Mouse (Mus musculus): ENCODE data around the gene Capn15. TPM values are rescaled to one million over a fixed set of nuclear protein-coding genes. Genes with fewer than 3 reads are reported as not detected.

Gene Capn15
- total and polyA plus RNA-seq, 3 experiments: 6.1 to 15.5 (median 7.4) TPM

DNA sequence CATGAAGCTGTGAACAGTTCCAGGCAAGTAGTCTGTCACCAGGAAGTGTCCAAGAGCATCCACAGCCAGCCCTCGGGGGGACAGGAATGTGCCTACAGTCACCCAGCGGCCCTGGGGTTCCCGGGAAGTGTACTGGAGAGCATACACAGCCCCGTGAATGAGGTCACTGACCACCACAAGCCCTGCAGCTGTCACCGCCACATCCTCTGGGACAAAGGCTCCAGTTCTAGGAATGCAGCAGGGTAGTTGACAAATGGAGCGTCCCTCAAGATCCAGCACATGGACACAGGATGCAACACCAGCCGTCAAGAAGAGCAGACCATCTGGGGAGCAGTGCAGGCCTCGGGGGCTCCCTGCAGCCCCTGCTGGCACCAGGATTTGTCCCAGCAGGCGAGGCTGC lies 41.8 kb downstream of the Capn15 start:
- no peak overlapping the region for H3K9ac ChIP-seq (ENCODE audit: low read depth, low read length)
- H3K4me1 ChIP-seq (ENCODE audit: control insufficient read depth, insufficient read depth, low read length): peaks cover 5% of the 10 kb centered on the region
- no peaks in the 10 kb centered on the region for H3K27me3 ChIP-seq (ENCODE audit: control insufficient read depth, insufficient read depth, low read length)
- no peak overlapping the region for H3K27ac ChIP-seq
- no peak for TF ChIP-seq POLR2A (IDR thresholded peaks at IDR 0.05; ENCODE audit: insufficient read depth, low read depth, low read length)
- TF ChIP-seq CTCF (IDR thresholded peaks at IDR 0.05): no peak
- TF ChIP-seq EP300 (IDR thresholded peaks at IDR 0.05; ENCODE audit: insufficient read depth, low read depth, low read length): no peak
- H3K4me3 ChIP-seq: no peak overlapping the region
- 72% methylated on average over 9 of the region's 9 CpGs for WGBS
- no peak for DNase-seq
- no peaks in the 10 kb centered on the region for H3K36me3 ChIP-seq (ENCODE audit: control insufficient read depth, insufficient read depth, low read length)
- no peaks in the 10 kb centered on the region for H3K79me2 ChIP-seq (replicated peaks; ENCODE audit: control insufficient read depth, insufficient read depth, low read length)
- intact Hi-C loops (cut with DNase I): loop anchor here (5.0 kb wide), 1 partner anchor 51 kb away; no protein-coding TSS in a partner anchor

DNA sequence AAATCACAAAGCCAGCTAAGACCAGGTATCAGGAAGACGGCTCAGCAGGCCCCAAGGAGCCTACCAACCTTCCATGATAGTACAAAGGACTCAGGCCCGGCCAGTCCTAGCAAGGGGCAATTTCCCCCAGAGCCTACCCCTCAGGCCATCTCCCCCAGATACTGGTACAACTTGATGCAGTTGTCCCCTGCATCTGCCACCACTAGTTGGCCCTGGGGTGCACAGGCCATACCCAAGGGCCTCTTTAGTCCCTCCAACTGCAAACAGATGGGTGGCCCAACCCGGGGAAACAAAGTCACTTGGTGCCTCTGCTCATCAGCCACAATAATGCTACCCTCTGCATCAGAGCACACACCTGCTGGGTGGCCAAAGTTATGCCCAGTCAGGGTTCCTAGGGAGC lies 42.4 kb downstream of the Capn15 start:
- H3K27ac ChIP-seq: no peak overlapping the region
- no peak for DNase-seq
- H3K79me2 ChIP-seq (replicated peaks; ENCODE audit: control insufficient read depth, insufficient read depth, low read length): no peaks in the 10 kb centered on the region
- H3K4me3 ChIP-seq: no peak overlapping the region
- WGBS: 84% methylated on average over 3 of the region's 3 CpGs
- no peaks in the 10 kb centered on the region for H3K36me3 ChIP-seq (ENCODE audit: control insufficient read depth, insufficient read depth, low read length)
- intact Hi-C loops (cut with DNase I): loop anchor here (5.0 kb wide), 1 partner anchor 51 kb away; no protein-coding TSS in a partner anchor
- no peak overlapping the region for H3K9ac ChIP-seq (ENCODE audit: low read depth, low read length)
- H3K27me3 ChIP-seq (ENCODE audit: control insufficient read depth, insufficient read depth, low read length): no peaks in the 10 kb centered on the region
- TF ChIP-seq EP300 (IDR thresholded peaks at IDR 0.05; ENCODE audit: insufficient read depth, low read depth, low read length): no peak
- TF ChIP-seq CTCF (IDR thresholded peaks at IDR 0.05): no peak
- no peak for TF ChIP-seq POLR2A (IDR thresholded peaks at IDR 0.05; ENCODE audit: insufficient read depth, low read depth, low read length)
- peaks cover 5% of the 10 kb centered on the region for H3K4me1 ChIP-seq (ENCODE audit: control insufficient read depth, insufficient read depth, low read length)

DNA sequence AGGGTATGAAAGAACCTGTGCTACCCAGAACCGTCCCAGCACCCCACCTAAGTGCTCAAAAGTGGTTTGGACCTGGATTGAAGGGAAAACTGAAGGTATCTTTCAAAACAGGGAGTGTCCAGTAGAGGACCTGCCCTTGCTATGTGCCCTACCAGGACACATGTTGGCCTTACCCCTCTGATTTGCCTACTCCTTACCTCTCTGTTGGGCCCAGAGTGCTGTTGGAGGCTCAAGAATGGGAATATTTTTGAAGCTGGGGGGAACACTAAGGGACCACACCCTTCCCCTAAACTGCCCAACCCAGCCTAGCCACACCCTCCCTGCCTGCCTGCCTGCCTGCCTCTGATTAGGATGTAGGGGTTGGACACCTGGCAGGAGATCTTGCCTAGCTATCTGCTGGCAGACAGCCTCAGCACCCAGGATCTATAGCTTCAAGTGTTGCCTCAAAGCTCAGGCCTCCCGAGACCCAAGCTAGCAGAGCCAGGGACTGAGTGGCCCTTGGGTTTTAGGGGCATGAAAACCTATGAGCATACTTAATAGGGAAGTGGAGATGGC lies 42.9 kb downstream of the Capn15 start:
- no peaks in the 10 kb centered on the region for H3K79me2 ChIP-seq (replicated peaks; ENCODE audit: control insufficient read depth, insufficient read depth, low read length)
- H3K27me3 ChIP-seq (ENCODE audit: control insufficient read depth, insufficient read depth, low read length): no peaks in the 10 kb centered on the region
- intact Hi-C loops (cut with DNase I): loop anchor here (5.0 kb wide), 1 partner anchor 50 kb away; no protein-coding TSS in a partner anchor
- TF ChIP-seq POLR2A (IDR thresholded peaks at IDR 0.05; ENCODE audit: insufficient read depth, low read depth, low read length) (no peak), EP300 (IDR thresholded peaks at IDR 0.05; ENCODE audit: insufficient read depth, low read depth, low read length) (no peak), CTCF (IDR thresholded peaks at IDR 0.05) (no peak)
- WGBS: 69% methylated on average over 2 of the region's 2 CpGs
- no peak overlapping the region for H3K9ac ChIP-seq (ENCODE audit: low read depth, low read length)
- H3K4me3 ChIP-seq: no peak overlapping the region
- H3K27ac ChIP-seq: 0 out of 2 replicates have a peak overlapping the region, but pooled peaks have one; percentile 9
- no peak for DNase-seq
- peaks cover 5% of the 10 kb centered on the region for H3K4me1 ChIP-seq (ENCODE audit: control insufficient read depth, insufficient read depth, low read length)
- no peaks in the 10 kb centered on the region for H3K36me3 ChIP-seq (ENCODE audit: control insufficient read depth, insufficient read depth, low read length)

GRCm38 (mm10) chr17:25941511-25942241 lies 43.9 kb downstream of the Capn15 start:
- intact Hi-C loops (cut with DNase I): loop anchor here (2.0 to 5.0 kb wide), 3 partner anchors 21 to 49 kb away; no protein-coding TSS in a partner anchor
- no peak for TF ChIP-seq CTCF (IDR thresholded peaks at IDR 0.05)
- TF ChIP-seq POLR2A (IDR thresholded peaks at IDR 0.05; ENCODE audit: insufficient read depth, low read depth, low read length): peak; percentile 69
- Histone ChIP-seq H3K79me2 (replicated peaks; ENCODE audit: control insufficient read depth, insufficient read depth, low read length) (no peaks in the 10 kb centered on the region), H3K4me3 (peak overlapping the region; percentile 74), H3K27ac (peak overlapping the region; percentile 79), H3K27me3 (ENCODE audit: control insufficient read depth, insufficient read depth, low read length) (no peaks in the 10 kb centered on the region), H3K4me1 (ENCODE audit: control insufficient read depth, insufficient read depth, low read length) (peaks cover 5% of the 10 kb centered on the region), H3K36me3 (ENCODE audit: control insufficient read depth, insufficient read depth, low read length) (no peaks in the 10 kb centered on the region), H3K9ac (ENCODE audit: low read depth, low read length) (peak overlapping the region; percentile 92)
- 3% methylated on average over 54 of the region's 54 CpGs for WGBS
- DNase-seq: peak; percentile 86 to 90

GRCm38 (mm10) chr17:25934526-25934925 lies 51.1 kb downstream of the Capn15 start:
- TF ChIP-seq POLR2A (IDR thresholded peaks at IDR 0.05; ENCODE audit: insufficient read depth, low read depth, low read length) (no peak), EP300 (IDR thresholded peaks at IDR 0.05; ENCODE audit: insufficient read depth, low read depth, low read length) (no peak), CTCF (IDR thresholded peaks at IDR 0.05) (no peak)
- no peaks in the 10 kb centered on the region for H3K27me3 ChIP-seq (ENCODE audit: control insufficient read depth, insufficient read depth, low read length)
- WGBS: 45% methylated on average over 1 of the region's 1 CpGs
- intact Hi-C loops (cut with DNase I): no loop called here
- DNase-seq: peak in 1 of 2 experiments; percentile 26
- no peaks in the 10 kb centered on the region for H3K36me3 ChIP-seq (ENCODE audit: control insufficient read depth, insufficient read depth, low read length)
- H3K4me3 ChIP-seq: no peak overlapping the region
- no peak overlapping the region for H3K27ac ChIP-seq
- H3K9ac ChIP-seq (ENCODE audit: low read depth, low read length): no peak overlapping the region
- no peaks in the 10 kb centered on the region for H3K4me1 ChIP-seq (ENCODE audit: control insufficient read depth, insufficient read depth, low read length)
- no peaks in the 10 kb centered on the region for H3K79me2 ChIP-seq (replicated peaks; ENCODE audit: control insufficient read depth, insufficient read depth, low read length)

GRCm38 (mm10) chr17:25925348-25925747 lies 60.2 kb downstream of the Capn15 start:
- H3K9ac ChIP-seq (ENCODE audit: low read depth, low read length): no peak overlapping the region
- H3K27ac ChIP-seq: peak overlapping the region; percentile 5; the same call in 1 of the 2 replicates
- H3K4me3 ChIP-seq: no peak overlapping the region
- no peaks in the 10 kb centered on the region for H3K36me3 ChIP-seq (ENCODE audit: control insufficient read depth, insufficient read depth, low read length)
- H3K27me3 ChIP-seq (ENCODE audit: control insufficient read depth, insufficient read depth, low read length): no peaks in the 10 kb centered on the region
- no peaks in the 10 kb centered on the region for H3K4me1 ChIP-seq (ENCODE audit: control insufficient read depth, insufficient read depth, low read length)
- TF ChIP-seq EP300 (IDR thresholded peaks at IDR 0.05; ENCODE audit: insufficient read depth, low read depth, low read length): peak; percentile 90
- TF ChIP-seq POLR2A (IDR thresholded peaks at IDR 0.05; ENCODE audit: insufficient read depth, low read depth, low read length): no peak
- no peaks in the 10 kb centered on the region for H3K79me2 ChIP-seq (replicated peaks; ENCODE audit: control insufficient read depth, insufficient read depth, low read length)
- peak; percentile 54 to 77 for DNase-seq
- intact Hi-C loops (cut with DNase I): no loop called here
- 58% methylated on average over 2 of the region's 2 CpGs for WGBS

All from heart, adult 2 months (tissue).